Mouse (Mus musculus) heart, adult 11 months (tissue): ENCODE results near the gene Sult2a2.
"Not testable (repeated sequence)": the region's sequence is repeated elsewhere in the genome, so short reads cannot be mapped to it uniquely, and the experiment has no call there.

Experiments
- DNase-seq: peaks from one replicate; pipeline ENCODE4 v3.0.0; 2022

Gene Sult2a2

DNA sequence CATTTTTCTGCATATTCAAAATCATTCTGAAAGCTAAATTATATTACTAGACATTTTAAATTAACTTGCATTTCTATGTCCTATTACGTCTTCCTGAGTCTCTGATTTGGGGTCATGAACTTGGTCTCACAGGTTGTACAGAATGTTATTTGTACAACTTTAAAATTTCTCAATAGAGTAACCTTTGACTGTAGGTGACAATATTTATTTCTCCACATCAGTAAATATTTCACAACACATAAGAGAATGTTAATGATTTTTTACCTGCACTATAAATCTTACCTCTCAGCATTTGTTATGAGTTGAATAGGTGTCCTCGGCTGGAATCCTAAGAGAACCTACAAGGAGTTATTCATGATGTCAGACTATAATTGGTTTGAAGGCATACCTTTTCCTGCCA is at the start of gene Sult2a2:
TSS of gene Sult2a2 (plus strand) at position 301 of the 400 bp plus-strand sequence.
- not testable (repeated sequence) for DNase-seq

DNA sequence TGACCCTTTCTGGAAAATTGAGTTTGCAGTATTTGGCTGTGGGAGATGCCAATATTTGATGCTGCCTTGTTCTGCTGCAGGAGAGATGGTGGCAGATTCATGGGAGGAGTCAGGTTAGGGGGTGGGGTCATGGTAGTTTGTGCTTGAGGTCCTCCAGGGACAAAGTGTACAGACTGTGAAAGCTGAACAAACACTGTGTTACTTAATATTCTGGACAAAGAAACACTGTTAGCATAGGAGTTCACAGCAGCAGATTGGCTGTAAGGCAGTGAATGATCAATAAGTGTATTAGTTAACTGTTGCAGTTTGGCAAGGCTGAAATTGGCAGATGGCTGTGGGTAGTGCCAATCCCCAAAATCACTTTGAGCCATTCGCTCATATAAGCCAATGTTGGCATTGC is 80.6 kb downstream of the Sult2a2 start:
- DNase-seq, result no peak
